Mouse (Mus musculus) liver, embryonic 16.5 days (tissue): Measurements from ENCODE around the gene Rrp7a. TPM values are rescaled to one million over a fixed set of nuclear protein-coding genes. Genes with fewer than 3 reads are reported as not detected.
A peak's percentile ranks its signal among the peaks of the same experiment; 100 is the strongest.

ENCODE experiments used
- ATAC-seq: fragments of 200-750 bp; cut with Nextera tagmentation; 2 replicates; pipeline ENCODE4 v1.8.0; 2017; ENCODE audit warnings: low read depth, mild to moderate bottlenecking, moderate number of reproducible peaks, moderate library complexity
- H3K27ac ChIP-seq: fragments of 300-500 bp; sonication (generic); 2 replicates; pipeline ENCODE4 v1.5.1; 2014; ENCODE audit warnings: mild to moderate bottlenecking, low read length
- H3K27me3 ChIP-seq: fragments of 300-500 bp; sonication (generic); 2 replicates; pipeline ENCODE4 v1.6.1; 2014; ENCODE audit warnings: low read depth, low read length, mixed read lengths; ENCODE audit not compliant: control insufficient read depth, insufficient read depth
- H3K36me3 ChIP-seq: fragments of 300-500 bp; sonication (generic); 2 replicates; pipeline ENCODE4 v1.6.1; 2014; ENCODE audit warnings: mild to moderate bottlenecking; ENCODE audit not compliant: control insufficient read depth, insufficient read depth
- H3K4me1 ChIP-seq: fragments of 300-500 bp; sonication (generic); 2 replicates; pipeline ENCODE4 v1.6.1; 2014; ENCODE audit warnings: low read depth, low read length, mixed read lengths; ENCODE audit not compliant: control insufficient read depth
- H3K4me2 ChIP-seq: fragments of 300-500 bp; sonication (generic); 2 replicates; pipeline ENCODE4 v1.6.1; 2014; ENCODE audit warnings: low read depth, low read length, mixed read lengths
- H3K4me3 ChIP-seq: fragments of 300-500 bp; sonication (generic); 2 replicates; pipeline ENCODE4 v1.5.1; 2014; ENCODE audit warnings: low read depth, mild to moderate bottlenecking, low read length
- H3K9ac ChIP-seq: fragments of 300-500 bp; sonication (generic); 2 replicates; pipeline ENCODE4 v1.6.1; 2014; ENCODE audit warnings: low read depth, low read length
- H3K9me3 ChIP-seq: fragments of 300-500 bp; sonication (generic); replicated peaks from 2 replicates; pipeline ENCODE4 v1.6.1; 2016; ENCODE audit warnings: low read length; ENCODE audit not compliant: control insufficient read depth
- WGBS: fragments of 180-500 bp; shearing (Covaris S2); extraction: QIAGEN DNeasy Blood & Tissue Kit; methylation state at CpG from one replicate; pipeline ENCODE4 v1.1.7; 2014; ENCODE audit not compliant: insufficient replicate concordance; 5-methylcytosine and 5-hydroxymethylcytosine counted together
- polyA plus RNA-seq: library from polyadenylated mRNA; unstranded; fragments of >200 nt; fragmentation: Nextera tagmentation; extraction: Ambion mirVana; gene quantifications from 2 replicates; pipeline ENCODE4 v1.2.1, GENCODE M21; 2015

The Rrp7a gene
- 19.4 and 20.3 TPM in 2 replicates for polyA plus RNA-seq

GRCm38 (mm10) chr15:83122566-83123145 is at the start of gene Rrp7a:
Rrp7a (minus strand) TSS chr15:83122801.
- peaks cover 20% of the 10 kb centered on the region for H3K36me3 ChIP-seq
- no peaks in the 10 kb centered on the region for H3K9me3 ChIP-seq
- peak within 1 kb of the TSS; percentile 92 for H3K4me3 ChIP-seq
- no peaks in the 10 kb centered on the region for H3K27me3 ChIP-seq
- WGBS: 4% methylated on average over 32 of the region's 32 CpGs
- H3K9ac ChIP-seq: peak within 1 kb of the TSS; percentile 80
- H3K4me2 ChIP-seq: peak within 1 kb of the TSS; percentile 89
- peak; percentile 95 for ATAC-seq
- peaks cover 10% of the 10 kb centered on the region for H3K4me1 ChIP-seq
- H3K27ac ChIP-seq: peak within 1 kb of the TSS; percentile 64; the same call in 1 of the 2 replicates

GRCm38 (mm10) chr15:83171712-83172481 is 49.3 kb upstream of the Rrp7a start:
- Histone ChIP-seq H3K4me1 (peaks cover 58% of the 10 kb centered on the region), H3K36me3 (no peaks in the 10 kb centered on the region), H3K27me3 (no peaks in the 10 kb centered on the region), H3K9me3 (no peaks in the 10 kb centered on the region), H3K4me3 (peak overlapping the region; percentile 98), H3K27ac (peak overlapping the region; percentile 95), H3K9ac (peak overlapping the region; percentile 98), H3K4me2 (peak overlapping the region; percentile 91)
- peak; percentile 84 for ATAC-seq
- under 1% methylated on average over 67 of the region's 67 CpGs for WGBS

GRCm38 (mm10) chr15:83170956-83171659 is 48.5 kb upstream of the Rrp7a start:
- 28% methylated on average over 8 of the region's 8 CpGs for WGBS
- H3K27ac ChIP-seq: peak overlapping the region; percentile 95
- H3K4me2 ChIP-seq: peak overlapping the region; percentile 91
- H3K9ac ChIP-seq: peak overlapping the region; percentile 98
- no peak for ATAC-seq
- H3K9me3 ChIP-seq: no peaks in the 10 kb centered on the region
- H3K27me3 ChIP-seq: no peaks in the 10 kb centered on the region
- peak overlapping the region; percentile 98 for H3K4me3 ChIP-seq
- H3K36me3 ChIP-seq: peaks cover under 1% of the 10 kb centered on the region; the same call in 1 of the 2 replicates
- H3K4me1 ChIP-seq: peaks cover 65% of the 10 kb centered on the region

GRCm38 (mm10) chr15:83169772-83170722 is 47.4 kb upstream of the Rrp7a start:
- peaks cover 74% of the 10 kb centered on the region for H3K4me1 ChIP-seq
- H3K9me3 ChIP-seq: no peaks in the 10 kb centered on the region
- 20% methylated on average over 8 of the region's 8 CpGs for WGBS
- H3K4me3 ChIP-seq: peak overlapping the region; percentile 98
- peak overlapping the region; percentile 98 for H3K9ac ChIP-seq
- ATAC-seq: peak; percentile 86
- H3K27ac ChIP-seq: peak overlapping the region; percentile 95
- H3K27me3 ChIP-seq: no peaks in the 10 kb centered on the region
- H3K4me2 ChIP-seq: peak overlapping the region; percentile 91
- peaks cover 6% of the 10 kb centered on the region for H3K36me3 ChIP-seq

- peak overlapping the region; percentile 98 for H3K9ac ChIP-seq
- H3K27me3 ChIP-seq: no peaks in the 10 kb centered on the region
- H3K4me1 ChIP-seq: peaks cover 79% of the 10 kb centered on the region
- H3K4me2 ChIP-seq: peak overlapping the region; percentile 91
- H3K27ac ChIP-seq: peak overlapping the region; percentile 95
- no peaks in the 10 kb centered on the region for H3K9me3 ChIP-seq
- peak overlapping the region; percentile 98 for H3K4me3 ChIP-seq
- 52% methylated on average over 7 of the region's 7 CpGs for WGBS
- H3K36me3 ChIP-seq: peaks cover 6% of the 10 kb centered on the region
- no peak for ATAC-seq
These were observed 46.5 kb upstream of the Rrp7a start for GRCm38 (mm10) chr15:83168875-83169771.

GRCm38 (mm10) chr15:83168311-83168710 is 45.7 kb upstream of the Rrp7a start:
- H3K4me1 ChIP-seq: peaks cover 75% of the 10 kb centered on the region
- no peaks in the 10 kb centered on the region for H3K9me3 ChIP-seq
- H3K27ac ChIP-seq: peak overlapping the region; percentile 95; the same call in 1 of the 2 replicates
- no peak for ATAC-seq
- 74% methylated on average over 3 of the region's 3 CpGs for WGBS
- peak overlapping the region; percentile 98 for H3K4me3 ChIP-seq
- H3K27me3 ChIP-seq: no peaks in the 10 kb centered on the region
- peak overlapping the region; percentile 91 for H3K4me2 ChIP-seq
- peak overlapping the region; percentile 98 for H3K9ac ChIP-seq
- peaks cover 11% of the 10 kb centered on the region for H3K36me3 ChIP-seq

- Histone ChIP-seq H3K9me3 (no peaks in the 10 kb centered on the region), H3K4me2 (peak overlapping the region; percentile 91), H3K4me1 (peaks cover 75% of the 10 kb centered on the region), H3K36me3 (peaks cover 17% of the 10 kb centered on the region), H3K4me3 (peak overlapping the region; percentile 98), H3K27me3 (no peaks in the 10 kb centered on the region), H3K9ac (peak overlapping the region; percentile 98), H3K27ac (peak overlapping the region; percentile 95)
- 83% methylated on average over 8 of the region's 8 CpGs for WGBS
- no peak for ATAC-seq
These were observed 45.0 kb upstream of the Rrp7a start for GRCm38 (mm10) chr15:83167550-83168065.
